Mouse (Mus musculus) embryonic fibroblast, embryonic 13.5 days (primary cell): Measurements from ENCODE around the gene Lrrc26.

ENCODE experiments used
- CTCF ChIP-seq: IDR thresholded peaks from 2 replicates; pipeline ENCODE4 v1.5.1; 2011; ENCODE audit warnings: mild to moderate bottlenecking, control low read depth, low read length, moderate library complexity, borderline replicate concordance; ENCODE audit not compliant: insufficient read depth
- POLR2A ChIP-seq: IDR thresholded peaks from 2 replicates; pipeline ENCODE4 v1.6.1; 2011; ENCODE audit warnings: low read depth, mild to moderate bottlenecking, control low read depth, low read length, moderate library complexity

DNA sequence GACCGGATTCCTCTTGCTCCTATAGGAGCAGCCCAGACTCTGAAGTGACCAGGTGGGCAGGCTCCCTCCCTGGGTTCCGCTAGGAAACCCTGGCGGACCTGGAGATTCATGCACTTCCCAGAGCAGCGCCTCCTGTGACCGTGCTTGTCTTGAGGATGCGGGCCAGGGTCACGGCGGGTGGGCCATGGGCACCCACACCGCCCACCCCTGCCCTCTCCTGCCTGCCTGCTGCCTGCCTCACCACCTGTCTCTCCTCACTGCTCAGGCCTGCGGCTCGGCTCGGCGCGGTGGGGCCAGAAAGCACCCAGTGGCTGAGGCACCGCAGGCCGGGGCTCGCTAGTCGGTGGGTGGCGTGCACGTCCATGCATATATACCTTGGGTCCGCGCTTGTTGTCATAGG, 21.3 kb downstream of the Lrrc26 start:
- no peak for TF ChIP-seq CTCF
- TF ChIP-seq POLR2A, result no peak
